Mouse (Mus musculus): ENCODE measurements around the gene Bnipl.

The Bnipl gene

GRCm38 (mm10) chr3:95281216-95282126, 30.5 kb upstream of the Bnipl start, which contains the start of the genes Mindy1 and Prune1:
TSS of gene Mindy1 (plus strand) at chr3:95281345.
TSS of gene Prune1 (minus strand) at chr3:95282076.
- DNase-seq (ENCODE audit: inconsistent age in 2 of 2, low spot score in 1 of 2): peak; percentile 99

DNA sequence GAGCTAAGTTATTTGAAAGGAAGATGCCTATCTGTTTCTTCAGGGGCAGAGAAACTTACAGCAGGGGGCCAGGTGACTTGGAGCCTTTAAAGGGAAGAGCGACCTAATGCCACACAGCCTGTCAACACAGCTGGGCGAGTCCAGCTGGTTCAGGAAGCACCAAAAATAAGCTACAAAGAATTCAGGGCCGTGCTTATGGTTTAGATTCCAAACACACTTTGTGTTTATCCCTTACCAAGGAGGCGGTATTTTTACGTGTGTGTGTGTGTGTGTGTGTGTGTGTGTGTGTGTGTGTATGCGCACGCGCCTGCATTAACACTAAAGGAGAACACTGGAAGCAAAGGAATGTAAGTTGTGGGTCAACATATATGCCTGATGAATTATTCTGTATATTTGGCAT, 29.8 kb upstream of the Bnipl start:
- DNase-seq (ENCODE audit: inconsistent age in 2 of 2, low spot score in 1 of 2): no peak

DNA sequence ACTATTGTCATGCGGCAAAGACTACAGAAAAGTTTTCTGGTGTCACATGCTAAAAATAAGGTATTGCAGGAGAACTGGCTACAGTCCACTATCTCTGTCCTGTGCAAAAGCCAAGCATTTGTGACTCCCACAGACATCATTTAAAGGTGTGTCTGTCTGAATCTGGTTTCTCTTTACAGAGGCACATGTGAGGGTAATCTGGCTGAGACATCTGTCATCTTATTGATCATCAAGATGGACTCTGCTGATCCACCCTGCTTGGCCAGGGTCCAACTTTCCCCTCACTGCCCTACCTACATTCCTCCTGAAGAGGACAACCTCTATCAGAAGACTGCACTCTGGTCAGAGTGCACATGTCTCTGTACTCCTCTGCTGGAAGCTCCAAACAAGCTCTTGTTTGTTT, 26.2 kb upstream of the Bnipl start:
- DNase-seq (ENCODE audit: inconsistent age in 2 of 2, low spot score in 1 of 2): peak in 1 of 2 experiments; percentile 45

GRCm38 (mm10) chr3:95276428-95276934, 25.5 kb upstream of the Bnipl start:
- no peak for DNase-seq (ENCODE audit: inconsistent age in 2 of 2, low spot score in 1 of 2)

GRCm38 (mm10) chr3:95275161-95275560, 24.2 kb upstream of the Bnipl start:
- peak in 1 of 2 experiments; percentile 25 for DNase-seq (ENCODE audit: inconsistent age in 2 of 2, low spot score in 1 of 2)

DNA sequence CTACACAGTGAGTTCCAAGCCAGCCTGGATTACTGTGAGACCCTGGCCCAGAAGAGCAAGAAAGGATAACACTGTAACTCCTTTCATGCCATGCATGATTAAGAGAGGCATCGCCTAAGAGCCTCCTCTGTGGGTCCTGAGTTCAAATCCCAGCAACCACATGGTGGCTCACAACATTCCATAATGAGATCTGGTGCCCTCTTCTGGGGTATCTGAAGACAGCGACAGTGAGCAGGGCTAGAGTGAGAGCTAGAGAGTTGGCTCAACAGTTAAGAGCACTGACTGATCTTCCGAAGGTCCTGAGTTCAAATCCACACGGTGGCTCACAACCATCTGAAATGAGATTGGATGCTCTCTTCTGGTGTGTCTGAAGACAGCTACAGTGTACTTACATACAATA, 23.5 kb upstream of the Bnipl start:
- DNase-seq (ENCODE audit: inconsistent age in 2 of 2, low spot score in 1 of 2): no peak

GRCm38 (mm10) chr3:95273471-95273870, 22.5 kb upstream of the Bnipl start:
- peak in 1 of 2 experiments; percentile 22 for DNase-seq (ENCODE audit: inconsistent age in 2 of 2, low spot score in 1 of 2)

DNA sequence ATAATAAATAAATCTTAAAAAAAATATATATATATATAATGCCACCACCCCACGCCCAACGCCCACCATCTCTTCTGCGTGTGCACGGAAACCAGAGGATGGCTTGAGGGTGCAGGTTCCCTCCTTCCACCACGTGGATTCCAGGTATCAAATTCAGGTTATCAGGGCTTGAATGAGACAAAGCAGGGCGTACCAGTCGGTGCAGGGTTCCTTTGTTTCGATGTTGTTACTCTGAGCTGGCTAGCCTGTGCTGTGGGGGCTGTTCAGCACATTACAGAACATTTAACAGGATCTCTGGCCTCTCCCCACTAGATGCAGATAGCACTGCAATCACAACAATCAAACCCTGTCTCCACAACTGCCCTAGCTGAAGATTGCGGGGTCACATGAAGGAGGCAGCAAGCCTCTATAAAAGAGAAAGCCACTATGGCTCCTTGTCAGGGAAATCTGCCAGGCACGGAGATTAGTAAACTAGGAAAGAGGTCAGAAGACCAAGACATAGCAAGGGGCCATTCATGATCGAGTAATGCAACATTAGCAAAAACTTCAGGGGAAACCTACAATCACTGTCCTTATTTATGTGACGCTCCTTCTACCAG, 19.9 kb upstream of the Bnipl start:
- DNase-seq (ENCODE audit: inconsistent age in 2 of 2, low spot score in 1 of 2): peak in 1 of 2 experiments; percentile 47

- no peak for DNase-seq (ENCODE audit: inconsistent age in 2 of 2, low spot score in 1 of 2)
Observed at GRCm38 (mm10) chr3:95269789-95270188, 18.8 kb upstream of the Bnipl start.

GRCm38 (mm10) chr3:95267855-95268254, 16.9 kb upstream of the Bnipl start:
- DNase-seq (ENCODE audit: inconsistent age in 2 of 2, low spot score in 1 of 2): peak; percentile 60 to 89

DNA sequence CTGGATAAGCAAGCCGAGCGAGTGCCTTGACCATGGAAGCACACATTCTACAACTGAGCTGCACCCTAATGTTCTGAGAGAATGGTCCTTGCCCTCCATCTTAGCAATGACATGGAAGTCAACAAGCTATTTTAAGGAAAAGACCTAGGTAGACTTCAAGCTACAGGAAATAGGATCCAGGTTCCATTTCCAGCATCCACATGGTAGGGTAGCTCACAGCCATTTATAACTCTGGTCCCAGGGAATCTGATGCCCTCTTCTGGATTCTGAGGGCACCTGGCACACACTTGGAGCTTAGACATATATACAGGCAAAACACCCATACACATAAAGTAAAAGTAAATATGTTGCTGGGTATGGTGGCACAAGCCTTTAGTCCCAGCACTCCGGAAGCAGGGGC, 15.1 kb upstream of the Bnipl start:
- no peak for DNase-seq (ENCODE audit: inconsistent age in 2 of 2, low spot score in 1 of 2)

DNA sequence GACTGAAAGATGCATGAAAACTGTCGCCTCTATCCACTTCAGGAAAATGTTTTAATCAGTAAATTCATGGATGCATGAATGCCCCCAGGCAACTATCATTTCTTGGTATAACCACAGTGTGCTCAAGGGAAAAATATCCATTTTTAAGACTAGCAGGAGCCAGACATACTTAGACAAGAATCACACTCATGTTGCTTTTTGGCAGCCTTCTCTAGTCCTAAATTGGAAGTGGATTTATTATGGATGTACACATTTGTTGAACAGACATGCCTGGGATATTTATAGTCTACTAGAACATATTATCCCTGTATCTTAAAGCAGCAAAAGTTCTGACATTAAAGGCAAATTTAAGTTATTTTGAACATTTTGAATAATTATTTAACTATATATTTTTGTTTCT, 13.7 kb upstream of the Bnipl start:
- DNase-seq (ENCODE audit: inconsistent age in 2 of 2, low spot score in 1 of 2): no peak

GRCm38 (mm10) chr3:95263089-95263739, 12.2 kb upstream of the Bnipl start:
- DNase-seq (ENCODE audit: inconsistent age in 2 of 2, low spot score in 1 of 2): peak; percentile 74 to 90

DNA sequence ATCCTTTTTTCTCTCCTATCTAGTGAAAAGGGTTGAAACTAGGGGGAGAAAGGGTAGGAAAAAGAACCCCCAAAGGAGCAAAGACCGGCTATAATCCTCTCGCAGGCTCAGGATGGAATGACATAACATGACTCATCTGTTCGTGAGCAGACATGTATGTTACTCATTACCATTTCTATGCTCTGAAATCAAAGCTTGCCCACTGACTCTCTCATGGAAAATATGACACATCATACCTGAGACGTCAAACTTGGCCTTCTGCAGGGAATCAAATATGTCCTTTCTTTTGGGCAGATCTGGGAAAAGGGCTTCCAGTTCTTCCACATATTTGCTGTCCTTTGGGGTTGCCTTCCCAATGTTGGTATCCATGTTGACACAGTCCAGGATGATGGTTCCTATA, 11.0 kb upstream of the Bnipl start:
- no peak for DNase-seq (ENCODE audit: inconsistent age in 2 of 2, low spot score in 1 of 2)

DNA sequence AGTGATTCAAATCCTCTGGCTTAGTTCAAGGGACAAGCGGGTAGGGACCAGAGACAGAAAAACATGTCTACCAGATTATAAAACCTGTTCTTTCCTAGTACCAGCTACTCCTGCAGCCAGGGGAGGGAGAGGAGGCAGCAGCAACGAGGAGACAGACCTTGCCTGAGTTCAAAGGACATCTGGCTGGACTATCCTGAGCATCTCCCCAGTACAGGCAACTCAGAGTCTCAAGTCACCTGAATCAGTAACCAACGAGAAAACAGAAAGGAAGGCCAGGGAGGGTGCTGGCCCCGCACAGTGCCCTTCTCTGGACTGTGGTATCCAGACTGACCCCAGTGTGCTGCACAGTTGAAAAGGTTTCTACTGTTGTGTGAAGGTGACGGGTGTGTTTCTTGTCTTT, 5.9 kb upstream of the Bnipl start:
- no peak for DNase-seq (ENCODE audit: inconsistent age in 2 of 2, low spot score in 1 of 2)

DNA sequence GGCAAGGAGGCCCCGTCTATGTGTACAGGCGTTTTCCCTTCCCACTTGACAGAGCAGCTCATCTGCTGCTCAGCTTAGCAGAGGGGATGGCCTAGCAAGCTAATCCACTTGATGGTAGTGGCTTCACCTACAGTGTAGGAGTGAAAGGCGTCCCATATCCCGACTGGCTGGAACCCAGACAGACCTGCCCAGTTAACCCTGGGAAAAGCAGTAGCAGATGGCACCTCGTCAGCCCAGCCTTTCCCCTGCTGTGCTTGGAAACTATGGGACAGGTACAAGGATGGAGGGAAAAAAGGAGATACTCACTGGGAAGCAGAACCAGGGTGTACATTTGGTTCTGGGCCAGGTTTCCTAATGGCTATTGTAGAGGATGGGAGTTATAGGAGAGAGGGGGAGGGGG, 632 bp downstream of the Bnipl start:
- DNase-seq (ENCODE audit: inconsistent age in 2 of 2, low spot score in 1 of 2): no peak

GRCm38 (mm10) chr3:95247660-95248336, 3.2 kb downstream of the Bnipl start:
- DNase-seq (ENCODE audit: inconsistent age in 2 of 2, low spot score in 1 of 2): no peak

GRCm38 (mm10) chr3:95246465-95247231, 4.3 kb downstream of the Bnipl start:
- peak; percentile 62 to 88 for DNase-seq (ENCODE audit: inconsistent age in 2 of 2, low spot score in 1 of 2)

GRCm38 (mm10) chr3:95243086-95243485, 7.9 kb downstream of the Bnipl start:
- DNase-seq (ENCODE audit: inconsistent age in 2 of 2, low spot score in 1 of 2): no peak

GRCm38 (mm10) chr3:95241498-95241897, 9.5 kb downstream of the Bnipl start, which contains the start of gene Gm128:
TSS of gene Gm128 (minus strand) at chr3:95241598.
- DNase-seq (ENCODE audit: inconsistent age in 2 of 2, low spot score in 1 of 2): no peak

Data from adrenal gland, adult (tissue).